Mouse (Mus musculus) cortical plate, adult 2 months (tissue): Measurements from ENCODE around the gene Spata32. TPM values are rescaled to one million over a fixed set of nuclear protein-coding genes. Genes with fewer than 3 reads are reported as not detected.
A peak's percentile ranks its signal among the peaks of the same experiment; 100 is the strongest.

Experiments used
- H3K27ac ChIP-seq: fragments of 200-500 bp; 2 replicates; pipeline ENCODE4 v1.5.1; 2012; ENCODE audit warnings: low read length, control low read depth, inconsistent platforms; ENCODE audit not compliant: insufficient read depth
- H3K4me1 ChIP-seq: fragments of 200-500 bp; 2 replicates; pipeline ENCODE4 v1.6.1; 2011; ENCODE audit warnings: low read length; ENCODE audit not compliant: control insufficient read depth, insufficient read depth
- H3K4me3 ChIP-seq: fragments of 200-500 bp; 2 replicates; pipeline ENCODE4 v1.5.1; 2011; ENCODE audit warnings: mild to moderate bottlenecking, low read length, control low read depth; ENCODE audit not compliant: insufficient read depth
- CTCF ChIP-seq: fragments of 200-500 bp; IDR thresholded peaks from 2 replicates; pipeline ENCODE4 v1.5.1; 2011; ENCODE audit warnings: mild to moderate bottlenecking, control low read depth, low read length; ENCODE audit not compliant: insufficient read depth; ENCODE audit errors: extremely low read depth
- POLR2A ChIP-seq: fragments of 200-500 bp; IDR thresholded peaks from 2 replicates; pipeline ENCODE4 v1.6.1; 2011; ENCODE audit warnings: mild to moderate bottlenecking, low read length, control low read depth; ENCODE audit not compliant: insufficient read depth; ENCODE audit errors: extremely low read depth
- polyA plus RNA-seq: library from polyadenylated mRNA; depleted of rRNA; stranded (reverse); fragments of >200 nt; gene quantifications from 2 replicates; pipeline ENCODE4 v1.2.3, GENCODE M21; 2012

Gene Spata32
- polyA plus RNA-seq, 1 experiment: 2.5 TPM

DNA sequence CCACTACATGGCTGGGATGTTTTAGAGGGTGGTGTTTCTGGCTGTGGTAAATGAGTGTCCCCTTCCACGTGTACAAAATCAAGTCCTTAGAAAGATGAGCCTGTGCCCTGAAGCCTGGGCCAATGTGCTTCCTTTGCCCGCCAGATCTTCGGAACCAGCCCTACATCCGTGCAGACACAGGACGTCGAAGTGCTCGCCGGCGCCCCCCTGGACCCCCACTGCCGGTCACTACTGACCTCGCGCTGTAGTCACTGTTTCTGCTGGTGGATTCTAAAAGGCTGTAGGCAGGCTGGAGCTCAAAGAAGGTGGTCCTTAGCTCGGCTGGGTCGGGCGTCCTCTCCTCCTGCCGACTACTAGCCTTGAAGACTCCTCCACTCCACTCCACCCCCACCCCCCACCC is 19.9 kb downstream of the Spata32 start:
- H3K27ac ChIP-seq: peak overlapping the region; percentile 13; the same call in 1 of the 2 replicates
- H3K4me1 ChIP-seq: peaks cover 5% of the 10 kb centered on the region
- TF ChIP-seq POLR2A (no peak), CTCF (no peak)
- H3K4me3 ChIP-seq: no peak overlapping the region; the same call in 1 of the 2 replicates

DNA sequence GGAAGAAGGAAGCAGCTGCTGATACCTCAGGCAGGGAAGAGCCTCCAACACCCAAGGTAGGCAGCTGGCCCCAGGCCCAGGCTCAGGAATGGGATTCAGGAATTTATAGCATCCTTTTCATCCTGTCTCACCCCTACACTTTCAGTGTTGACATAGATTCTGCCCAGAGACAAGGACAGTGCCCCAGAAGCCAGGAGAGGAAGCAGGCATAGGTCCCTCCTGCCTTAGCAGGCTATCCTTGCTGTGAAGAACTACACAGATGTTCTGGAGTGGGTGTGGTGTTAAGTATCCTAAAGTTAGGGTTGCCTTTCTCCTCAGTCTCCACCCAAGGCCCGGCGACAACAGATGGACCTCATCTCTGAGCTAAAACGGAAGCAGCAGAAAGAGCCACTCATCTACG is 20.9 kb downstream of the Spata32 start:
- no peak for TF ChIP-seq POLR2A
- no peak for TF ChIP-seq CTCF
- Histone ChIP-seq H3K4me3 (0 out of 2 replicates have a peak overlapping the region, but pooled peaks have one; percentile 0), H3K27ac (peak overlapping the region; percentile 13), H3K4me1 (peaks cover 5% of the 10 kb centered on the region)

DNA sequence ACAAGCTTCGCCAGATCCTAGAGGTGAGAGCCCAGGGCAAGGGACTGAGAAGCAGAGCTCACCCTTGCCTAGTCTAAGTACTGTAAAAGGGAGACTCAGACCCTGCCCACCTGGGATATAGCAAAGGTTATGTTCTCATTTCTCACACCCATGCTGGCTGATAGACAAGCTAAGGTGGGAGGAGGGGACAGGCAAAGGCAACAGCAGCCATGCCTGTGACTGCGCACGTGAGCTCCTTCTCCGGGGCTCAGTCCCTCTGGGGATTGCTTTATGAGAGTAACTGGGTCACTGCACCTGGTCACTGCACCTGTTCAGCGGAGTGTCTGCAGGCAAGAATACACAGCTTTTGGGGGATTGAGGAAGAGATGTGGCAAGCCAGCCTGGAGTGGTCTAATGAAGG is 22.6 kb downstream of the Spata32 start:
- Histone ChIP-seq H3K27ac (peak overlapping the region; percentile 49), H3K4me3 (peak overlapping the region; percentile 14), H3K4me1 (peaks cover 6% of the 10 kb centered on the region)
- TF ChIP-seq CTCF (no peak), POLR2A (no peak)

DNA sequence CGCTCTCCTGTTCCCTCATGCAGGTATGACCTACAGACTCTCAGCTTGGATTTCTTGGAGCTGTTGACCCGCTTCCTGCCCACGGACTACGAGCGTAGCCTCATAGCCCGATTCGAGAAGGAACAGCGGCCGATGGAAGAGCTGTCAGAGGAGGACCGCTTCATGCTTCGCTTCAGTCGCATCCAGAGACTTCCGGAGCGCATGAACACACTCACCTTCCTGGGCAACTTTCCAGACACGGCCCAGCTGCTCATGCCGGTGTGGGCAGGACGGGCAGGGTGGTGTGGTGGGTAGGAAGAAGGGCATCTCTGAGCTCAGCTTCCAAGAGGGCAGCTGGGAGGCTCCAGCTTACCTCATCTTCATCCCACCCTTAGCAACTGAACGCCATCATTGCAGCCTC is 23.0 kb downstream of the Spata32 start:
- TF ChIP-seq CTCF: no peak
- no peak for TF ChIP-seq POLR2A
- Histone ChIP-seq H3K4me3 (peak overlapping the region; percentile 14; the same call in 1 of the 2 replicates), H3K4me1 (peaks cover 6% of the 10 kb centered on the region), H3K27ac (peak overlapping the region; percentile 49)

DNA sequence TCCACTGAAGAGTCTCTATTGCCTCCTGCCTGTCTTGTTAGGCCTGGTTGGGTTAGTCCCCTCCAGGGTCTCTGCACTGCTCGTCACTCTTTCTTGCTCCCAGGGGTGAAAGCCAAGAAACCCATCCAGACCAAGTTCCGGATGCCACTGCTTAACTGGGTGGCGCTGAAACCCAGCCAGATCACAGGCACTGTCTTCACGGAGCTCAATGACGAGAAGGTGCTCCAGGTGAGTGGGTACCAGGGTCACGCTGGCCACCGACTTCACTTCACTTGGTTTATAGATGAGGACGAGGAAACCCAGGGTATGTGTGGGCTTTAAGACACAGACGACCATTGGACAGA is 24.4 kb downstream of the Spata32 start:
- no peak for TF ChIP-seq CTCF
- TF ChIP-seq POLR2A: no peak
- Histone ChIP-seq H3K4me1 (peaks cover 1% of the 10 kb centered on the region), H3K27ac (peak overlapping the region; percentile 75), H3K4me3 (peak overlapping the region; percentile 61)

DNA sequence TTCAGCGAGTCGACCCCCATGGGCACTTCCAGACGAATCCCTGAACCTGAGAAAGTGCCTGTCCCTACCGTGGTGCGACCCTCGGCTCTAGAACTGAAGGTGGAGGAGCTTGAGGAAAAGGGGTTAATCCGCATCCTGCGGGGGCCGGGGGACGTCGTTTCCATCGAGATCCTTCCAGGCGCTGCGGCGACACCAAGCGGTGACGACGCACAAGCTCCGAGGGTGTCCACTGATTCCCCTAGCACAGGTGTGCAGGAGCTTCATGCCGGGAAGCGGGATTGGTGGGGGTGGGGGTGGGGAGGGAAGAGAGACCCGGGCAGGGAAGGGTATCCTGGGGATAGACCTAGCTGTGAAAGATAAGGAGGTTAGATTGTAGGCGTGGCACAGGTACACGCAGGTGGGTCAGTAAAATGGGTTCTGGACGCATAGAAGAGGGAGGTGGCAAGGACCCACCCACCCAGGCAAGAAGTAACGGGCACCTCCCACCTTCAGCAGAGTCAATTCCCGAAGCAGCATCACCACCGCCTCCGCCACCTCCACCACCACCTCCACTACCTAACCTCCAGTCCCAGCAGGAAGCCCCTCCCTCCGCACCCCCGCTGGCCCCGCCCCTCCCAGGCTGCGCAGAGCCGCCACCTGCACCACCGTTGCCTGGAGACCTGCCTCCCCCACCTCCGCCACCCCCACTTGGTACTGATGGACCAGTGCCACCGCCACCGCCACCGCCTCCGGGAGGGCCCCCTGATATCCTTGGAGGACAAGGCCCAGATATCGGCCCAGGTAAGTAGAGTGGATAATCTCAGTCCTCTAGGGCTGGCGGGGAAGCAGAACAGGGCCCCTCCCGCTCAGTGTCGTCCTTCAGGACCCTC is 25.0 kb downstream of the Spata32 start:
- Histone ChIP-seq H3K27ac (peak overlapping the region; percentile 82), H3K4me3 (peak overlapping the region; percentile 61), H3K4me1 (peaks cover 1% of the 10 kb centered on the region)
- peak; percentile 33; the same call in 1 of the 2 replicates for TF ChIP-seq CTCF
- 0 out of 2 replicates have a peak, but pooled peaks have one; percentile 12 for TF ChIP-seq POLR2A

DNA sequence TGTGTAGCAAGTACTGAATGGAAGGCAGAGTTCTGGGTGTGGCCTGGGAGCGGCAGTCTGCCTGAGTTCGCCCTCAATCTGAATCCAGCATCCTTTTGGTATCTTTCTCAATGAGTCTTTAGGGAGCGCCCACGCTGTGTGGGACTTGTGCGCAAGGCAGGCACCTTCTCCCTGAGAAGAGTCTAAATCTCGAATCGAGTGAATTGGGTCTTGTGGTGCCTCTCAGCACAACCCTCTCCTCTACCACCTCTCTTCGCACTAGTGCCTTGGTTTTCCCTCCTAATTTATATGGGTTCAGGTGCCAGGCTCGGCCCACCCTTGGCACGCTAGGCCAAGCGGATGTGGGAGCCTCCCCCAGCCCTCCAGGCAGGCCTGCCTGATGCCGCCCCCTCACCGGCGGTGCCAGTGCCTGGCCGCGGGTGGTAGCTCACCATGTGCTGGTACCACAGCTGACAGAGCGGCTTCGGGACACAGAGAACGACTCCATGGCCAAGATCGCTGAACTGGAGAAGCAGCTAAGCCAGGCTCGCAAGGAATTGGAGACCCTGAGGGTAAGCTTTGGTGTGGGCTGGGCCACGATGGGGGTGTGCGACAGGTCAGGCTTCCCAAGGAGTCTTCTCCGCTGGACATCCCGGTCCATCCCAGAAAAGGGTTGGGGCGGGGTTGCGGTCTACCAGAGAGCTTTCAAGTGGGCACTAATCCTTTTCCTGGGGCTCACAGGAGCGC is 25.8 kb downstream of the Spata32 start:
- Histone ChIP-seq H3K4me1 (peaks cover 1% of the 10 kb centered on the region), H3K4me3 (peak overlapping the region; percentile 61), H3K27ac (peak overlapping the region; percentile 82)
- peak; percentile 37; the same call in 1 of the 2 replicates for TF ChIP-seq POLR2A
- no peak for TF ChIP-seq CTCF

DNA sequence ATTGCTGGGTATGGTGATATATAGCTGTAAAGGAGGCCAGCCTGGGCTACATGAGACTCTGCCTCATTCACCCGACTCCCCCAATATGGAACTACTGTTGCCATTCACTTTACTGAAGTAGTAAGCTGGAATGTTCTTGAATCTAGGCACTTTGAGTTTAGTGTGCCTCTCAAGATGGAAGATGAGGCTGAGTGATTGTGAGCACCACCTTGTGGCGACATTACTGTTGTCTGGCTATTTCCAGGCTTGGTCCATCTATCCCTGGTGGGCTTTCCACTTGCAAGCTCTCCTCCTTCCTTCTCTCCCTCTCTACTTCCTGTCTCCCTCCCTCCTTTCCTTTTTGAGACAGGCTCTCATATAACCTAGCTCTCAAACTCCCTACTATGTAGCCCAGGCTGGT is 33.3 kb downstream of the Spata32 start:
- H3K4me1 ChIP-seq: no peaks in the 10 kb centered on the region; the same call in 1 of the 2 replicates
- H3K4me3 ChIP-seq: no peak overlapping the region
- TF ChIP-seq CTCF: peak; percentile 72
- TF ChIP-seq POLR2A: no peak
- H3K27ac ChIP-seq: no peak overlapping the region

DNA sequence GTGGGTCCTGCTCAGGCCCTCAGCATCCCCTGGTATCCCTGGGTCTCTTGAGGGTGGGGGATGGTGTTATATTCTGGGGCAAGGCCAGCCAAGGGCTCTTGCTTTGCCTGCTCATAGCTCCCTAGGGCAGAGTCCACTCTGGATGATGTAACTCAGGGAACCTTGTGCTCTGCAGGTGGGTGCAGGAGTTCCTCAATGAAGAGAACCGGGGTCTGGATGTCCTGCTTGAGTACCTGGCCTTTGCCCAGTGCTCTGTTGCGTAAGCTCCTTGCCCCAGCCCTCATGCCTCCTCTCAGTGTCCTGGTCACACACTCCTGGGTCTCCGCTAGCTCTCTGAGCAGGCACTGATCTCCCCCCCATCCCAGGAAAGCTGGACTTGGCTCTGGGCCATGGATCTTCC is 36.3 kb downstream of the Spata32 start:
- Histone ChIP-seq H3K4me3 (no peak overlapping the region), H3K27ac (no peak overlapping the region), H3K4me1 (peaks cover 3% of the 10 kb centered on the region; the same call in 1 of the 2 replicates)
- no peak for TF ChIP-seq POLR2A
- TF ChIP-seq CTCF: no peak
